Mouse (Mus musculus) liver (tissue): ENCODE measurements around the gene Nckap1.

Experiments
- DNase-seq: peaks from one replicate; pipeline ENCODE4 v3.0.0-alpha.2; 2020; ENCODE audit warnings: mixed read lengths

Gene Nckap1

DNA sequence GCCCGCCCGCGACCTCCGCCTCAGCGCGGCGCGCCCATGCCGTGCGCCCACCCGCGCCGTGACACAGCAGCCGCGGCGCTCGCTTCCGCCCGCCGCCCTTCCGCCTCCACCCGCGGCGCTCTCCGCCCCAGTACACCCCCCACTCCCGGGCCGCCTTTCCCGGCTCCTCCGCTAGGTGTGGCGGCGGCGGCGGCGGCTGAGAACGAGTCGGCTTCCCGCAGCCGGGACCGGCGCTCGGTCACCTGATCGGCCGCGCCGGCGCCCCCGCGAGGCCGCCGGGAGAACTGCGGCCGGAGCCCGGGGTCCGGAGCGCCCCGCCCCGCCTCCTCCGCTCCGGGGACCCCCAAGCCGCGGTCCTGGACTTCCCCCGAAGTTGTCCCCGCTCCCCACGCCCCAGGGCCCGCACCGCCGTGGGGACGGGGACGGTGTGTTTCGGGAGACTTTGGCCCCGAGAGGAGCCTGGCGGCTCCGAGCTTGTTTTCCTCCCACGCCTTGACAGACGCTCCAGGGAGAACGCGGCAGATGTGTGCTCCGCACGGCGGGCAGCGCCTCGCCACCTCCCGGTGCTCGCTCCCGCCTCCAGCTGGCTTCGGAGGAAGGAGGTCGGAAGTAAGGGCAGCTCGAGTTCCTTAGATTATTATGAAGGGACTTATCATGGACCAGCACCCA lies at the start of gene Nckap1:
Gene Nckap1 (minus strand): TSS at position 338 of the 669 bp plus-strand sequence.
- DNase-seq = peak; percentile 91

DNA sequence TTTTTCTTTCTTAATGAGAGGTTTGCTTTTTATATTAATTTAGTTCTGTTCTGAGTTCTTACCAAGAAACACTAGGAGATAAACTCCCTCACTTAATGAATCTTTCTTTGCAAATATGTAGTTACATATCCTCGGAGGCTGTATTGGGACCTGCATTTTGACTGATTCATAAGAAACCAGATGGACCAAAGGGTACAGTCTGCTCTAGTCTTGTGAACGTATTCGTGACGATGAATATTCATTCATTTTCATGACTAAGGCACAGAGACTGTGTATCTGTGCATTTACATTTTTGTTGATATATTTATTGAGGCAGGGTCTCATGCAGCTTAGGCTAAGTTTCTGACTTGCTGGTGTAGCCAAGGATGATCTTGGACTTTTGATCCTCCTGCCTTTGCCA lies 43.3 kb upstream of the Nckap1 start:
- DNase-seq = no peak

DNA sequence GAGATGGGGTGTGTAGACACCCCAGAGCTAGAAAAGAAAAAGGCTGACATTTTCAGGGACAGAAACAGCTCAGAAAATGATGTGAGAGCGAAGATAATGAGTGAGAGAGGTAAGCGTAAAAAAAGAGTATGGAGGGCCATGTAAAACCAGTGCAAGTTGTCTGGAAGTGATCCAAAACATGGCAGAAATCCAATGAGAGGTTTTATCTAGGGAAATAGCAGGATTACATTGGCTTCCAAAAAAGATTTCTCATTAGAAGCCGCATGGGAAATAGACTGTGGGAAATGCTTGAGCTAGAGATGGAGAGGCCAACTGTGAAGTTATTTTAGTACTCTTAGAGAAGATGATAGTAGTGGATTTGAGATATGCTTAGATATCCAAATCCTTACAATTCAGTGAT lies 40.7 kb upstream of the Nckap1 start:
- DNase-seq = no peak

DNA sequence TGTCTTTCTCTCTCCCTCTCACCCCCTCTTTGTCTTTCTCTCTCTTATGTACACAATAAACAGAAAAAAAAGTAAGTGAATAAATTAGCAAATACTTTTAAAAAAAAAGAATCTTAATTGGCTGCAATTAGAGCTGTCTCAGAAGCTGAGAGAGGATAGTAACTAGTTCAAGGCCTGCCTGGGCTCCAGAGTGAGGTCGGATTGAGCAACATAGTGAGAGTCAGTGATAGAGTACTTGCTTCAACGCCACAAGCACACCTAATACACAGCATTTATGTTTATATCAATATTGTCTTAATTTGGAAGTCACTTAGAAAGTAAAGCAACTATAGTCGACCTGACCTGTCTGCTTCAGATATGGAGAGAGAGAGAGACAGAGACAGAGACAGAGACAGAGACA lies 37.8 kb upstream of the Nckap1 start:
- no peak for DNase-seq

DNA sequence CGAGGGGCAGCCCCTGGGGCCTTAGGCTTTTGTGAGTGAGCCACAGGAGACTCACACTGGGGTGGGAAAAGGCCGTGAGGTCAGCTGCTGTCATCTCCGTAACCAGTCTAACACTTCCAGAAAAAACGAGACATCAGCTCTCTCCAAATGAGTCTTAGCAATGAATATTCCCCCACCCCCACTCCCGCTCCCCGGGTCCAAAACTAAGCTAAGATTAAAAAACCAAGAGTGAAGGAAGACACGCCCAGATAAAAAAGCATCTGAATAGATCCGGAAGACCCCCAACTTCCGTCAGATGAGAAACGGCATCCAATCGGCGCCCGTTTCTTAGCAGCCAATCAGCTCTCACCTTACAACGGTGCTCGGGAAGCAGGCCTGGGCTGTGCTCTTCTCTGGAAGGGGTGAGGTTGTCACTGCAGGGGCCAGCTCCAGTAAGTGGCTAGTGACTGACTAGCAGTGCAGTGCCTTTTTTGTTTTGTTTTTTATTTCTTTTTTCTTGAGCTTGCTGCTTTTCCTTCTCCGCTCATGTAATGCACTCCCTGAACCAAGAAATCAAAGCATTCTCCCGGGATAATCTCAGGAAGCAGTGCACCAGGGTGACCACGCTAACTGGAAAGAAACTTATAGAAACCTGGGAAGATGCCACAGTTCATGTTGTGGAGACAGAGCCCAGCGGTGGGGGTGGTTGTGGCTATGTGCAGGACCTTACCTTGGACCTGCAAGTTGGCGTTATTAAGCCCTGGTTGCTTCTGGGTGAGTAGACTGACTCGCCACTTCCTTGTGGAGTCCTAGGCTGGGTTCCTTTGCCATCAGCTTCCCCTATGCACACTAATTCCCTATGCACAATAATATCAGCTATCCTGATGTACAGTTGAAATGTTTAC lies 35.9 kb upstream of the Nckap1 start, which contains the start of the genes Dusp19 and Nup35:
Gene Dusp19 (plus strand): TSS at position 192 of the 884 bp plus-strand sequence.
Gene Nup35 (plus strand): TSS at position 383 of the 884 bp plus-strand sequence.
- DNase-seq = peak; percentile 90

DNA sequence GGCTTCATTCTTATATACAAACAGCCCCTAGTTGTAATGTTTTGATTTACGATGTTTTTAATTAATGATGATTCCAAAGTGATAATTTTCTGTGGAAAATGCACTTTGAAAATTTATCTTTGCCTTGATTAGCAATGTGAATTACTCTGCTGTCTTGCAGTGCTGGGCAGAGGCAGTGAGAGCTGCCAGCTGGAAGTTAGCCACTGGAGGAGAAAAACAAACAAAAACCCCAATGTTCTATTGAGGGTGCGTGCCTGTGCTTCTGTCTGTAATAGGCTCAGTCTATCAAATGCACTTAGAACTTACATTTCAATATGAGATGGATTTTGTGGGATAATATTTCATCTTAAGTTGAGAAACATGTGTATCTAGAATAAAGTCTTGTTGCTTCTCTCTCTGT lies 31.6 kb upstream of the Nckap1 start:
- DNase-seq = no peak

DNA sequence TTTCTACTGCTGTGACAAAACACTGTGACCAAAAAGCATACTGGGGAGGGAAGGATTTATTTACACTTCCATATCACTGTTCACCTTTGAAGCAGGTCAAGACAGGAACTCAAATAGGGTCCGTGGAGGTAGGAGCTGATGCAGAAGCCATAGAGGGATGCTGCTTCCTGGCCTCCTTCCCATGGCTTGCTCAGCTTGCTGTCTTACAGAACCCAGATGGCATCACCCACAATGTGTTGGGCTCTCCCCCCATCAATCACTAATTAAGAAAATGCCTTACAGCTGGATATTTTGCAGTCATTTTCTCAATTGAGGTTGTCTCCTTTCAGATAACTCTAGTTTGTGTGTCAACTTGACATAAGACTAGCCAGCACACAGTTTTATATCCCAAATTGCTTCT lies 31.1 kb upstream of the Nckap1 start:
- no peak for DNase-seq

DNA sequence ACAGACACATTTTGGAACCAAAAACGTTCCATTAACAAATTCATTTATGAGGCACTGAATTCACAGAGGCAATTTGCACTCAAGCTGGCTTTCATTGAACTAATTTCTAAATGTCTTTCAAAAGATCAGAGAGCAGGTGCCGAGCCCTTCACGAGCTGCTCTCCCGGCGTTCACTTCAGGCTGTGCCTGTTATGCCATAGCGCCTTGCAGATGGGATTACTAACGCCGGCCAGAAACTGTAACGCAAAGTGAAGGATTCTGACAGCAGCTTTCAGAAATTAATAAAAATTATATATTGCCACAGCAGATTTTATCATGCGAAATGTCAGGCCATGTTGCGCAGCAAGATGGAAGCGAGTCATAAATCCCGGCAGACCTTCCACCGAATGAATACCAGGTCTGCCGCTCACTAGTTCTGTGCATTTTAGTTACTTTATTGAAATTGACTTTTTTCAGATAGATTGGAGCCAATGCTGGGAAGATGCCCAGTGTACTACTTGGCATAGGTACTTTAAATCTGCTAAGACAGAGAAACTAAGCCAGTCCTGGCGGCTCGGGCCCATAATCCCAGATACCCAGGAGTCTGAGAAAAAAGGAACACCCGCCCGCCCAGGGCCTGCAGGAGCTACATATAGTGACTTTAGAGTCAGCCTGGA lies 22.7 kb upstream of the Nckap1 start:
- no peak for DNase-seq

DNA sequence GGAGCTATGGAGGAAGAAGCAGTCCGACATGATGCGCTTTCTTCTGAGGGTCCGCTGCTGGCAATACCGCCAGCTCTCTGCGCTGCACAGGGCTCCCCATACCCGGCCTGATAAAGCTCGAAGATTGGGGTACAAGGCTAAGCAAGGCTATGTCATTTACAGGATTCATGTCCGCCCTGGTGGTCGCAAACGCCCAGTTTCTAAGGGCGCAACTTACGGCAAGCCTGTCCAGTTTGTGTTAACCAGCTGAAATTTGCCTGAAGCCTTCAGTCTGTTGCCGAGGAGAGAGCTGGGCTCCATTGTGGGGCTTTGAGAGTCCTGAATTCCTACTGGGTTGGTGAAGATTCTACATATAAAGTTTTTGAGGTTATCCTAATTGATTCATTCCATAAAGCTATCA lies 21.6 kb upstream of the Nckap1 start:
- no peak for DNase-seq

DNA sequence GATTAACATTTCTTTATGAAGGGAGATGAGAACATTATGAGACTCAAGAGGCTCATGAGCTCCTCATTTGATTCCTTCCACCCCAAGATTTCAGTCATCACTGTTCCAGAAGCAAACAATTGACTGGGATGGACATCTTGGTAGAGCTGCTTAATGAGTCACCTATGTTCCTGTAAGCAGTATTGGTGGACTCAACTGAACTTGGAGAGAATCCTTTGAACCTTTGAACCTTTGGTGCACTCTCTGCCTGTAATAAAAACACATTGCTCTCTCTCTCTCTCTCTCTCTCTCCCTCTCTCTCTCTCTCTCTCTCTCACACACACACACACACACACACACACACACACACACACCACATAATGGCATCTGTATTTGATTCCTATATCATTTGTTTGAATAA lies 19.4 kb upstream of the Nckap1 start:
- DNase-seq = no peak

DNA sequence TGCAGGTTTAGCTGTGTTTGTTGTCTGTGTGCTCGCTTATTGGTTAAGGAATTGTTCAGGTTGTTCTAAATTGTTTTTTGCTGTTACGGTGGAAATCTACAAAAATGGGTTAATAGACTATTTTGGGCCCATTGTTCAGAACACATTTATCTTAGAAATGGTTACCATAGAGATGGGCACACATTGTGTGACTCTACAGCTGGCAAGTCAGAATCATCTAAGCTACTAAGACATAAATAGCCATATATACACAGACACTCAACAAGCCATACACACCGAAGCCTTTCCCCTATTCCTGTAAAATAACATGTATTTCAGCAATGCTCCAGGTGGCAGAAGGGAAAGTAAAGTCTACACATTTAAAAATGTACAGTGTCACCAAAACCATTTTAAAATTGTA lies 18.7 kb upstream of the Nckap1 start:
- no peak for DNase-seq

DNA sequence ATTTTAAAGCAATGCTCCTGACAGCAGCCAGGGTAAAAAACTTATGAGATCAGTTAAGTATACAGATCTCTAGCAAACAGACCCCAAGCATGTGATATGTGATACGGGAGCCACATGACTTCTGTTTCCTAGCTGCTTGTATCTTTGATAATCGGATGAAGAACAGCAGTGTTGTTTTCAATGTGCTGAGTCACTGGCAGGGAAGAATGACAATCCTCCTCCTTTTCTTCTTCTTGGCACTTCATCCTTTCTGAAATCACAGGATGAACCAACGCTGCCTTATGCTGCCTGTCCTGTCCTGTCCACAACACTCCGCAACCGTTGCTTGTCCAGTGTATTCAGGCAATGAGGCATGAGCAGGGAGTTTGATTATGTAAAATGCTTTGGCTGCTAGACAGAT lies 15.8 kb upstream of the Nckap1 start:
- no peak for DNase-seq

DNA sequence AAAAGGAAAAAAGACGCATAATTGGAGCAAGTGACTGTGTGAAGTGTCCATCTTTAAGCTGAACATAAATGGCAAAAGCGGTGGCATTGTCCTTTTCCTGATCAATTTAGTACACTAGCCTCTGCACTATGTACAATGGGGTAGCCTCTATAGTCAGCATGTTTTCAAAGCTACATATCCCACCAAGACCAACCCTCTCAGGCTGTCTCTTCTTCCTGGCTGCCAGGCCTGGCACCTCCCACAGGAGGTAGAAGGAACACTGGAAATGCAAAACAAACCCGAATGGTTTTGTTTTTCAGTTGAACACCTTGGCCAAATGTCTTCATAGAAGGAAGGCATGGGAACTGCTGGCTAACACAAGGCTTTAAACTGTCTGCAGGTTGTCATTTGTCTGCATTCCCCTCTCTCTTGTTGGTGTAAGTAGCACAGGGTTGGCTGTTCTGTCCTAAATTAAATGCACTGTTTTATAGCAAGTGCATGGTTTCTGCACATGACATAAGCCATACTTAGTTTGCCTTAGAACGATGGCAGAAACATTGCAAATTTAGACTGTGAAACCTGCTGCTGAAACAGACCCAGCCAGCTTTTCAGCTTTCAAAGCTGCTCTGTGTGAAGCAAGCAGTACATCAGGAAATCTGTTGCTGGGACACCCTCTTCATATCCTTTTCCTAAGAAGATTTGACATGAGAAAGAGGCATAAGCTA lies 13.2 kb upstream of the Nckap1 start:
- DNase-seq = no peak

DNA sequence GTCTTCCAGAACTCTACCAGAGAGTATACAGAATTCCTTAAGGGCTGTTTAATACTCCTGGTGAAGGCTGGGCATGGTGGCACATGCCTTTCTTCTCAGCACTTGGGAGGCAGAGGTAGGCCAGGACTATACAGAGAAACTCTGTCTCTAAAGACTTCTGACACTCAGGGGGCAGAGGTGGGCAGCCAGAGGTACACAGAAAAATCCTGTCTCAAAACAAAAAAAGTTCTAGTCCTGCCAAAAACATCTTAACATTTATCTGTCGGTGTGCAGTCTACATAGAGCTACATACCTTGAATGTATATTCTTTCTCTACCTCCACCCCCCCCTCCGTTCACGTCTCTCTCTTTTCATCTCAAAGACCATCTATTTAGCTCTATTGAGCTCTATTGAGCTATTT lies 1.2 kb upstream of the Nckap1 start:
- DNase-seq = no peak

DNA sequence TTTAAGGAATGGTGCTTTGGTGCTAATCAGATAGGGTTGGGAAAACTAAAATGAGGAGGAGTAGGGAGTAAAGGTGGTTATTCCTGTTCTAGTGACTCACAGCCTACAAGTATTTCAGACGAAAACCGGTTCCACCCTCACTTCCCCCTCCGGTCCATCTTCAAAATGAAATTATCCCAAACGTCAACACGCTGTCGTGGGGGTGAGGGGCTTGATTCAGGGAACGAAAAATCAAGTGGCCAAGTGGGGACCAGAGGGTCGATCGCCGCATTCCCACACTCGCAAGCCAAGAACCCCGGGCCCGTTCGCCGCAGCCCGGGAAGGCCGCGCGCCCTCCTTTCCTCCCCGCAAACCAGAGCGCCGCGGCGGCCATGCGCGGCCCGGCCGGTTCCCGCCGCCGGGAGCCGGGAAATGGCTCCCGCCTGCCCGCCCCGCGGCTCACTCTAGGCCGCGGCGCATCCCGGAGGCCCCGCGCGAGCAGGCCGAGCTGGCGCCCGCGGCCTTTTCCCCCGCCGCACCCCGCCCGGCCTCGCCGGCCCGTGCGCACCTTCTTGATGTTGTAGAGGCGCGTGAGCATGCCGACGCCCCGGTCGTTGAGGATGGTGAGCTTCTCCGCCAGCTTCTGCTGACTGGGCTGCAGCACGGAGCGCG lies 744 bp downstream of the Nckap1 start:
- no peak for DNase-seq

DNA sequence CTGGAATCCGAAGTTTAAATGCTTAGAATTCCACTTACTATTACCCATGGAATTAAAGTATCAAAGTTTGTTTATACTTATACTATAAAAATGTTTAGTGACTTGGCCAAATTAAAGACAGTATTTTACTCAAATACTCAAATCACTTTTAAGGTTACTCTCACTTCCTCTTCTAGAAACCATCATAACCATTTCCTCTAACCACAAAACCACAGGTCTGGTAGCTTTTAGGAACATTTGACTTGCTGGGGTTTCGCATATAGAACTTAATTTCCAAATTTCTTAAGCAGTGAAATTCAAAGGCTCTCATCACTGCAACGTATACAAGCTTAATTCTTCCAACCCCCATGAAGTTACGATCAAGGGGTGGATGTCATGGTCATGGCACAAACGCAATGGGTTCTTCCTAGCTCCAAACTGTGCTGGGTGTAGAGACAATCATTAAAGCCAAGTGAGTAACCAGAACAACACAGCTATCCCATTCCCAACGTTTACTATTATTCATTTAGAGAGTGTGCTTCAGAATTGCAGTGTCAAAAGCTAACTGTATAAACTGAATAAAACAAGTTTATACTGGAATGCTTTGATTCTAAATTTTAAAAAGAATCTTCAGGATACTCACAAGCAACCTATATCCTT lies 1.8 kb downstream of the Nckap1 start:
- no peak for DNase-seq

DNA sequence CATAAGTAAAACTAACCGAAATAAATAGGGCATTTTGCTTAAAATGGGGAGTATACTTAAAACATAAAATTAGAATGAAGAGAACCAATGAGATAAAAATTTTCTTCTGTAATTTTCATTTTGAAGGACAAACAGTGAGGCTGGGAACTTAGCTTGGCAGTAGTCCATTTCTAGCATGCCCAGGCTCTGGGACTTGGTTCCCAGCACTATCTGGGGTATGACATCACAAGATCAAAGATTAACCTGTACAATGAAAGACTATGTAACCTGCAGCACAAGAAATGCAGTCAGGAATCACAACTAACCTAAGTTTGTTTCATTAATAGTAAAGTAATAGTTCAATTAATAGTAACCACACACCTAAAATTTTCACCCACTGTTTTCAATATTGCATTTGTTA lies 3.9 kb downstream of the Nckap1 start:
- DNase-seq = no peak

DNA sequence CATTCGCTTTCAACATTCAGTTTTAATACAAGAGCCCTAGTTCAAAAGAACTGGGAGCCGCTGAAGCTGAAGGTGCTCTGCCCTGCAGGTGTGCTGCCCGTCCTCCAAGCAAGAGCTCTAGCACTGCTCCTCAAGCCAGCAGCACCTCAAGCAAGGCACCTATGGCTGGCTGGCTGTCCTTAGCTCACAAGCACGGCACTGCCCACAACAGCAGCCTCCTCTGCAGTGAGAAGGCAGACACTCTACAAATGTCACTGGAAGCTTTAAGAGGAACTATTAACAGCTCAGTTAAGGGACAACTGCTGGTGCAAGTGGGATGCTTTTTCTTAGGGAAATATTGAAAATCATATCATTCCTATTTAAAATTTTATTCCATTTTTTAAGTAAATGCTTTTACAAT lies 10.5 kb downstream of the Nckap1 start:
- no peak for DNase-seq

DNA sequence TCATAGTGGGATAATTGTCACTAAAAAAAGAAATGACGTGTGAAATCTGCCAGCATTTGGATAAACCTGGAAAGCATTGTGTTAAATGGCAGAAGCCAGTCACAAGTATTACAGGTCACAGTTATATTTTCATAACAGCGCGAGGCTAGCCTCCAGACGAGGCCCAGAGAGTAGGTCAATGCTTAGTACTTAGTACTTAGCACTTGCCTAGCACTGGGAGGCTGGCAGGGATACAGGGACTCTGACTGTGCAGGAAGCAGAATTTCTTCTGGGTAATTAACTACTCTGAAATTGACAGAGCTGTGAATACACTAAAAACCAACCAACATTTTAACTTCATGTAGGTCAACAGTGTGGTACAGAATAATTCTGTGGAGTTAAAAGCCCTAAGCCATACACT lies 13.8 kb downstream of the Nckap1 start:
- no peak for DNase-seq

DNA sequence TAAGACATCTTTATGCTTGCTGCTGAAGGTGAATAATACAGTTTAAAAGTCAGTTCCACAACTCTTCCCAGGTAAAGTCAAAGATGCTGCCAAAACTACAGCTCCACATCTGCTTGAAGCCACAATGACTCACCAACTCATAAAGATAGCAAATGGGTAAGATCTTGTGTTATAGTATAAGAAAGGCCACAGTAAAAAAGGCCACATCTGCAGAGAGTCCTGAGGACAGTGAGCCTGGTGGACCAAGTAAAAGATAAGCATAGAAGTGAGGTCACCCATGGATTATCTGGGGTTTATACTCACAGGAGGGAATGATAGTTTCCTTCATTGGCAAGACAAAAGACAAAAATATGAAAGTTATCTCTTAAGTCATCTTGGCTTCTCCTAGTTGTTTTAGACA lies 18.9 kb downstream of the Nckap1 start:
- no peak for DNase-seq

DNA sequence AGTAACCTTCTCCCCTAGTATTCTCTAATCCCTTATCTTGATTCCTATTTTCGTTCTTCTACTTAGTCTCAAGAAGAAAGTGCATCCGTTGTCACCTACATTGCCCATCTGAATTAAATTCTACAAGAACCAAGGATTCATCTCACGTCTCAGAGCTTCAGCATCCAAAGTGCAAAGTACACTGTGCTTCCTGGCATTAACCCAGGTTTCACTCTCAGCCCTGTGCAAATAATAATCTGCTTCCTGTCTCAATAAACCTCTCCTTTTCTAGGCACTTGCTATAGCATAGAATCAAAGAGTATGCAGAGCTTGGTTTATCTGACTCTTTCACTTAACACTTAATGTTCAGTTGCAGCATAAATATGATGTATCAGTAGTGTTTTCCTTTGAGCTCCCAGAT lies 19.7 kb downstream of the Nckap1 start:
- no peak for DNase-seq

DNA sequence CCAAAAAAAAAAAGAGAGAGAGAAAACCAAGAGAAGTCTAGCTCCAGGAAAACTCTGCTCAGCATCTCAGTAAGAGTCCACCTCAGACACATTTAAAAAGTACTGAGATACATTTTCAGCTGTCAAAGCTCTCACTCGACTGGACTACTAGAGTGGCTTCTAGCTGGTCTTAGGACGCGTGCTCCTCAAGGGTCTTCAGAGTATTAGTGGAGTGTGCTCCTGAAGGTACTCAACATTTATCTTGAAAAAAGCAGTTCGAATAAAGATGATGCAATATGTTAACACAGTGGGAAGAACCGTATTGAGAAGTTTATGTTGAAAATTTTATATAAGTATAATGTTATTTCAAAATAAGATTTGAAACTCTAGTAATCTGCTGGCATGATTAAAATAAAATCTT lies 20.4 kb downstream of the Nckap1 start:
- DNase-seq = no peak
